Mouse (Mus musculus) forebrain, embryonic 13.5 days (tissue): ENCODE measurements around the gene Vps13d. TPM values are rescaled to one million over a fixed set of nuclear protein-coding genes. Genes with fewer than 3 reads are reported as not detected.

ENCODE experiments used
- ATAC-seq: fragments of 200-750 bp; cut with Nextera tagmentation; 2 replicates; pipeline ENCODE4 v1.8.0; 2017
- H3K27ac ChIP-seq: fragments of 300-500 bp; sonication (generic); 2 replicates; pipeline ENCODE4 v1.5.1; 2015; ENCODE audit warnings: inconsistent platforms, mild to moderate bottlenecking, moderate library complexity
- H3K27me3 ChIP-seq: fragments of 300-500 bp; sonication (generic); 2 replicates; pipeline ENCODE4 v1.6.1; 2015; ENCODE audit warnings: mild to moderate bottlenecking, inconsistent platforms
- H3K36me3 ChIP-seq: fragments of 300-500 bp; sonication (generic); 2 replicates; pipeline ENCODE4 v1.6.1; 2015; ENCODE audit warnings: mild to moderate bottlenecking, inconsistent platforms; ENCODE audit not compliant: poor library complexity, severe bottlenecking
- H3K4me1 ChIP-seq: fragments of 300-500 bp; sonication (generic); 2 replicates; pipeline ENCODE4 v1.6.1; 2015; ENCODE audit warnings: inconsistent platforms
- H3K4me2 ChIP-seq: fragments of 300-500 bp; sonication (generic); 2 replicates; pipeline ENCODE4 v1.6.1; 2015; ENCODE audit warnings: inconsistent platforms, mild to moderate bottlenecking, moderate library complexity
- H3K4me3 ChIP-seq: fragments of 300-500 bp; sonication (generic); 2 replicates; pipeline ENCODE4 v1.5.1; 2015; ENCODE audit warnings: mild to moderate bottlenecking, inconsistent platforms
- H3K9ac ChIP-seq: fragments of 300-500 bp; sonication (generic); 2 replicates; pipeline ENCODE4 v1.6.1; 2015; ENCODE audit warnings: mild to moderate bottlenecking, inconsistent platforms
- H3K9me3 ChIP-seq: fragments of 300-500 bp; sonication (generic); replicated peaks from 2 replicates; pipeline ENCODE4 v1.6.1; 2016; ENCODE audit warnings: inconsistent platforms
- WGBS: fragments of 180-500 bp; shearing (Covaris S2); methylation state at CpG from one replicate; pipeline ENCODE4 v1.1.7; 2015; 5-methylcytosine and 5-hydroxymethylcytosine counted together
- polyA plus RNA-seq: library from polyadenylated mRNA; unstranded; fragments of >200 nt; fragmentation: Nextera tagmentation; extraction: Ambion mirVana; gene quantifications from 2 replicates; pipeline ENCODE4 v1.2.1, GENCODE M21; 2015

Gene Vps13d
- polyA plus RNA-seq, 1 experiment from 2014 or later, result 7.7 TPM

GRCm38 (mm10) chr4:145130772-145131171 is 64.0 kb downstream of the Vps13d start:
- Histone ChIP-seq H3K9me3 (no peaks in the 10 kb centered on the region), H3K4me1 (no peaks in the 10 kb centered on the region), H3K27me3 (no peaks in the 10 kb centered on the region), H3K4me2 (no peak overlapping the region), H3K9ac (no peak overlapping the region), H3K4me3 (no peak overlapping the region), H3K36me3 (peaks cover 71% of the 10 kb centered on the region), H3K27ac (no peak overlapping the region)
- 100% methylated on average over 1 of the region's 1 CpGs for WGBS
- ATAC-seq, result no peak

GRCm38 (mm10) chr4:145129956-145130548 is 64.8 kb downstream of the Vps13d start:
- no peak for ATAC-seq
- Histone ChIP-seq H3K36me3 (peaks cover 78% of the 10 kb centered on the region), H3K9me3 (no peaks in the 10 kb centered on the region), H3K4me3 (no peak overlapping the region), H3K4me2 (no peak overlapping the region), H3K9ac (no peak overlapping the region), H3K27ac (no peak overlapping the region), H3K27me3 (no peaks in the 10 kb centered on the region), H3K4me1 (no peaks in the 10 kb centered on the region)

- 73% methylated on average over 4 of the region's 4 CpGs for WGBS
- Histone ChIP-seq H3K9me3 (no peaks in the 10 kb centered on the region), H3K36me3 (peaks cover 77% of the 10 kb centered on the region), H3K9ac (no peak overlapping the region), H3K4me1 (no peaks in the 10 kb centered on the region), H3K4me3 (no peak overlapping the region), H3K27me3 (no peaks in the 10 kb centered on the region), H3K27ac (no peak overlapping the region), H3K4me2 (no peak overlapping the region)
- no peak for ATAC-seq
Measured at GRCm38 (mm10) chr4:145125463-145126220, 69.2 kb downstream of the Vps13d start.

- H3K4me1 ChIP-seq, result no peaks in the 10 kb centered on the region
- H3K36me3 ChIP-seq, result peaks cover 77% of the 10 kb centered on the region
- ATAC-seq, result no peak
- H3K4me2 ChIP-seq, result no peak overlapping the region
- H3K27ac ChIP-seq, result no peak overlapping the region
- no peaks in the 10 kb centered on the region for H3K9me3 ChIP-seq
- 85% methylated on average over 4 of the region's 4 CpGs for WGBS
- H3K27me3 ChIP-seq, result no peaks in the 10 kb centered on the region
- H3K9ac ChIP-seq, result no peak overlapping the region
- no peak overlapping the region for H3K4me3 ChIP-seq
Measured at GRCm38 (mm10) chr4:145124419-145124818, 70.4 kb downstream of the Vps13d start.

GRCm38 (mm10) chr4:145111641-145112040 is 83.2 kb downstream of the Vps13d start:
- no peaks in the 10 kb centered on the region for H3K9me3 ChIP-seq
- no peak overlapping the region for H3K27ac ChIP-seq
- no peak overlapping the region for H3K4me3 ChIP-seq
- H3K4me2 ChIP-seq, result no peak overlapping the region
- H3K27me3 ChIP-seq, result no peaks in the 10 kb centered on the region
- no peak for ATAC-seq
- H3K4me1 ChIP-seq, result no peaks in the 10 kb centered on the region
- no peak overlapping the region for H3K9ac ChIP-seq
- WGBS, result 63% methylated on average over 4 of the region's 4 CpGs
- H3K36me3 ChIP-seq, result peaks cover 94% of the 10 kb centered on the region

GRCm38 (mm10) chr4:145110736-145111135 is 84.1 kb downstream of the Vps13d start:
- peaks cover 94% of the 10 kb centered on the region for H3K36me3 ChIP-seq

GRCm38 (mm10) chr4:145106796-145107195 is 88.0 kb downstream of the Vps13d start:
- Histone ChIP-seq H3K4me2 (no peak overlapping the region), H3K9me3 (no peaks in the 10 kb centered on the region), H3K9ac (no peak overlapping the region), H3K4me1 (peaks cover 6% of the 10 kb centered on the region; the same call in 1 of the 2 replicates), H3K36me3 (peaks cover 83% of the 10 kb centered on the region), H3K4me3 (no peak overlapping the region), H3K27me3 (no peaks in the 10 kb centered on the region), H3K27ac (no peak overlapping the region)
- ATAC-seq, result no peak
- WGBS, result 93% methylated on average over 6 of the region's 6 CpGs

More at GRCm38 (mm10) chr4:145110736-145111135, 84.1 kb downstream of the Vps13d start:
- no peaks in the 10 kb centered on the region for H3K27me3 ChIP-seq
- no peaks in the 10 kb centered on the region for H3K4me1 ChIP-seq
- no peak overlapping the region for H3K4me3 ChIP-seq
- no peak overlapping the region for H3K9ac ChIP-seq
- H3K27ac ChIP-seq, result no peak overlapping the region
- no peaks in the 10 kb centered on the region for H3K9me3 ChIP-seq
- ATAC-seq, result no peak
- WGBS, result 90% methylated on average over 6 of the region's 6 CpGs
- no peak overlapping the region for H3K4me2 ChIP-seq

GRCm38 (mm10) chr4:145105319-145105718 is 89.5 kb downstream of the Vps13d start:
- Histone ChIP-seq H3K9me3 (no peaks in the 10 kb centered on the region), H3K27me3 (no peaks in the 10 kb centered on the region), H3K36me3 (peaks cover 69% of the 10 kb centered on the region), H3K4me2 (no peak overlapping the region), H3K27ac (no peak overlapping the region), H3K9ac (no peak overlapping the region), H3K4me1 (peaks cover 6% of the 10 kb centered on the region; the same call in 1 of the 2 replicates), H3K4me3 (no peak overlapping the region)
- ATAC-seq, result no peak
- WGBS, result 59% methylated on average over 6 of the region's 6 CpGs

- ATAC-seq, result peak; percentile 91
- no peak overlapping the region for H3K4me2 ChIP-seq
- no peaks in the 10 kb centered on the region for H3K9me3 ChIP-seq
- peaks cover 64% of the 10 kb centered on the region for H3K36me3 ChIP-seq
- no peaks in the 10 kb centered on the region for H3K27me3 ChIP-seq
- no peak overlapping the region for H3K4me3 ChIP-seq
- peaks cover 6% of the 10 kb centered on the region; the same call in 1 of the 2 replicates for H3K4me1 ChIP-seq
- no peak overlapping the region for H3K9ac ChIP-seq
- 18% methylated on average over 2 of the region's 2 CpGs for WGBS
- H3K27ac ChIP-seq, result peak overlapping the region; percentile 51
Measured at GRCm38 (mm10) chr4:145104917-145105316, 89.9 kb downstream of the Vps13d start.

- H3K27me3 ChIP-seq, result no peaks in the 10 kb centered on the region
- H3K9me3 ChIP-seq, result no peaks in the 10 kb centered on the region
- no peak overlapping the region for H3K9ac ChIP-seq
- no peak overlapping the region for H3K27ac ChIP-seq
- H3K4me3 ChIP-seq, result no peak overlapping the region
- H3K4me1 ChIP-seq, result peaks cover 6% of the 10 kb centered on the region; the same call in 1 of the 2 replicates
- ATAC-seq, result no peak
- peaks cover 65% of the 10 kb centered on the region for H3K36me3 ChIP-seq
- no peak overlapping the region for H3K4me2 ChIP-seq
Measured at GRCm38 (mm10) chr4:145103617-145104016, 91.2 kb downstream of the Vps13d start.

- peaks cover 63% of the 10 kb centered on the region for H3K36me3 ChIP-seq
- 74% methylated on average over 6 of the region's 6 CpGs for WGBS
- H3K9ac ChIP-seq, result no peak overlapping the region
- H3K4me2 ChIP-seq, result no peak overlapping the region
- no peaks in the 10 kb centered on the region for H3K27me3 ChIP-seq
- peaks cover 6% of the 10 kb centered on the region; the same call in 1 of the 2 replicates for H3K4me1 ChIP-seq
- no peak overlapping the region for H3K4me3 ChIP-seq
- no peak for ATAC-seq
- no peak overlapping the region for H3K27ac ChIP-seq
- no peaks in the 10 kb centered on the region for H3K9me3 ChIP-seq
Measured at GRCm38 (mm10) chr4:145101823-145102718, 92.7 kb downstream of the Vps13d start.

- Histone ChIP-seq H3K9ac (no peak overlapping the region), H3K27me3 (no peaks in the 10 kb centered on the region), H3K4me3 (no peak overlapping the region), H3K36me3 (peaks cover 61% of the 10 kb centered on the region), H3K9me3 (no peaks in the 10 kb centered on the region), H3K4me1 (peaks cover 4% of the 10 kb centered on the region; the same call in 1 of the 2 replicates), H3K27ac (no peak overlapping the region), H3K4me2 (no peak overlapping the region)
- 96% methylated on average over 6 of the region's 6 CpGs for WGBS
- no peak for ATAC-seq
Measured at GRCm38 (mm10) chr4:145099853-145100252, 95.0 kb downstream of the Vps13d start.
